Mouse (Mus musculus) megakaryocyte-erythroid progenitor cell, adult 5-6 weeks (primary cell): ENCODE data around the gene Lpar4. TPM values are rescaled to one million over a fixed set of nuclear protein-coding genes. Genes with fewer than 3 reads are reported as not detected.

Experiments
- ATAC-seq: replicated peaks from 2 replicates; pipeline ENCODE4 v1.8.0; 2016; ENCODE audit warnings: mild to moderate bottlenecking, inconsistent platforms; ENCODE audit not compliant: severe bottlenecking, poor library complexity, low FRiP score, low TSS enrichment
- total RNA-seq, 2 experiments: library from RNA; stranded (forward) in 1 of 2; stranded (reverse) in 1 of 2; fragments of 200-1000, 215-1000 nt in 1 of 2; fragments of >200 nt in 1 of 2; fragmentation: Nextera tagmentation in 1 of 2; gene quantifications; 2 replicates each; pipeline ENCODE4 v1.2.3; 2014 to 2017

The Lpar4 gene
- 0.57 TPM in 1 of 2 replicates, not detected in the other for total RNA-seq (2014; fragmentation: Nextera tagmentation)
- total RNA-seq (2017): 0.23 TPM in 1 of 2 replicates, not detected in the other

DNA sequence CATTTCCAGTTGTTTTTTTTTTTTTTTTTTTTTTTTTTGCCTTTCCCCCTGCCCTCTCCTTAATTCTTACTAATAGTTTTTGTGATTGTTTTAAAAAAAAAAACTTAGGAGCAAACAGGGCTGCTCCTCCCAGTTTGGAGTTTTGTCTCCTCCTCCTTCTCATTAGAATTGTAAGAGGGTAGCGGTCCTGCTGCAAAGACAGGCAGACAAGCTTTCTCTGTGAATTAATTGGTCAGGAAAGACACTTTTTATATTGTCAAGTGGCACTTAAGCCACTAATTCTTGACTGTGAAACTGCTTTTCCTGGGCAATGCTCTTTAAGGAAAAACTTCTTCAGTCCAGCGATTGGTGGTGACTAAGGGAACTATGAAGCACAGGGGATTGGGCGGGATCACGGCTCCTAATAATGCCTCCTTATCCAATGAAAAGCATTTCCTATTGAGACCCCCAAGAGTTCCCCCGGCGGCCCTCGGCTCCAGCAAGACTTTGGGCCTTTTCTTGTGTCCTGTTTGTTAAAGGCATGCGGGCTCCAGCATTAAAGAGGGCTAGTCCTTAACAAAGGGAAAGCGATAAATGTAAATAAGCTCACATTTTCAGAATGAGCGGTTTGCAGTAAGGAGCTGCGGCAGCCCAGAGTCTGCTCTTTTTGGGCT, at the start of gene Lpar4:
TSS of gene Lpar4 (plus strand) at position 451 of the 653 bp plus-strand sequence.
- peak; percentile 50; the same call in 1 of the 2 replicates for ATAC-seq

DNA sequence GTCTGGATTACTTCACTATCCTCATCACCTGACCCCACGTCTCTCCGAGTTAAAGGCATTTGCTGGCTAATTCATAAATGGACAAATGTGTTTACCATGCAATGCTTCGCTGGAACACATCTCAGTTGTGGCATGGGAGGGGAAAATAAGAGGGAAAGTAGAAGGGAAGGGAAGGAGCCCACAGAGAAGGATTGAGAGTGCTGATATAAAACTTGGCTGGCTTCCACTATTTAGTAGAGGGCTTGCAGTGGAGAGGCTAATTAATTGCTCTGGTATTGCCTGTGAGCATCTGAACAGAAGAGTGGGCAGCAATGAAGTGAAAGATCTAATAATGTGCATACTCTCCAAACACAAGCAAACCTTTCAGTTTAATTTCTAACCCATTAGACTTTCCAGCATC, 49.0 kb upstream of the Lpar4 start:
- ATAC-seq: no peak

GRCm38 (mm10) chrX:106871894-106872293, 48.5 kb upstream of the Lpar4 start:
- ATAC-seq: no peak

GRCm38 (mm10) chrX:106872315-106872714, 48.1 kb upstream of the Lpar4 start:
- no peak for ATAC-seq

DNA sequence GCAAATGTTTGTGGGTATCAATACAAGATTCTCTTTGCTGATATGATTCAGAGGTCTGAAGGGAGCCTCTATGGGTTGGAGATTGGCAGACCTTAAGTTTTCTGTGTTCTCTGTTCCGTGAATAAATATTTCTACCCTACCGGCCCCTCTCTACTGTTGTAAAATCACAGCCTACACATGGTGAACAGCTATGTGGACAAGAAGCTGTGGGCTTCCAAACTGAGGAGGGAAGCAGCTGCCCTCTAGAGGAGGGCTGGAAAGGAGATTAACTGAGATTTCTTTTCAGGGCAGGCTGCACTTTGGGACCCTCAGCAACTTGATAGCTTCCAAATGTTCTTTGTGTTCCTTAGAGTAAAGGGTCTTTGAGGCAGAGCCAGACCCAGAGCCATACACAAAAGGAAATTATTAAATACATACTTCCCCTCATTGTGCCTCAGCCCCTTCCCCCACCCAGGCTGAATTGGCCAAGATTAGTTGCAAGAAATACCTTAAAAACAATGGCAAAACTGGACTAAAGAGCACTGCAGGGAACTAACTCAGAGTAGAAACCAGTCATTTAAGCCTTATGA, 22.6 kb upstream of the Lpar4 start:
- ATAC-seq: no peak

DNA sequence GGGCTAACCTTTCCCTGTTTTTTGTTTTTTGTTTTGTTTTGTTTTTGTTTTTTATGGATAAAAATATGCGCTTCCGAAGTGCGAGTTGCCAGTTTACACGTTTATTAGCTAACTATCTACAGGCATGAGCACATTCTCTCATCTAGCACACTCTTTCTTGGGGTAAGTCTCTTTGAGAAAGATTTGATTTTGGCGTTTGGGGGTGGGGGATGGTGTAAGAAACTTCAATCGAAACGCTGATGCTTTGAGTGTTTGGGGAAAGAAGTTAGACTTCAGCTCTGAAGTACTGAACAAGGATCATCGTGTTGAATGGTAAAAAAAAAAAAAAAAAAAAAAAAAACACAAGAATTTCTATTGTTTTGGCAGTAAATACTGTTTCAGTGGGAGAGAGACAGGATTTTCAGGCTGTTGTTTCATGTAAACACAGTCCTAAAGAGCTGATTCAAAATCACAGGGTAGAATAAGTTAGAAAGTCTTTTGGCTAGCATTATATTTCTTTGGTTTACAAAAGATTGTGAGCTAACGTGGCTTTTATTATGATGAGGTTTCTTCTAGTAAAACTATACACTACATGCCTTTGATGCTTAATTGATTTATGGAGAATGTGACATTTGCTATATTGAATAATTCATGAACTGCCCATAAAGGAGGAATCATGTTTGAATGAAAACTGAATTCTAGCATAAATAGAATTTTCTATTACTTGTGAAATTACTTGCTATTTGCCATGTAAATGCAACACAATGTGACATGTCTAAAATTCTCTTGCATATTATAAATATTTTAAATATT, 599 bp downstream of the Lpar4 start:
- 0 out of 2 replicates have a peak, but pooled peaks have one; percentile 22 for ATAC-seq

DNA sequence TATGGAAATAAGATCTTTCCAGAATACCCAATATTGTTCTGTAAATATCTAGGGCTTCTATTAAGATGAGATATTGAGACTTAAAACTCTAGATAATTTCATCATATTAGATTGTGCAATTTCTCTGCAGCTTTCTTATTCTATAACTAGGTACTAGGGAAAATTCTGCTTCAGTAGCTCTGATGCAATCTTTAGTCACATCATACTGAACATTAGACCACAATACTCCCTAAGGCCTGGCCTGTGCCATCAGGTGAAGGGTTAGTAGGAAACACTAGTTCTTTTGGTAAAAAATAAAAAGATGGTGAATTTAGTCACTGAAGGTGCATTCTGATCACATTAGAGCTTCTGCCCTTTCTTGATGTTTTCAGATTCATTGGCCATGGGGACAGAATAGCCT, 4.1 kb downstream of the Lpar4 start:
- ATAC-seq: no peak

- no peak for ATAC-seq
Measured at GRCm38 (mm10) chrX:106939326-106939725, 18.9 kb downstream of the Lpar4 start.

DNA sequence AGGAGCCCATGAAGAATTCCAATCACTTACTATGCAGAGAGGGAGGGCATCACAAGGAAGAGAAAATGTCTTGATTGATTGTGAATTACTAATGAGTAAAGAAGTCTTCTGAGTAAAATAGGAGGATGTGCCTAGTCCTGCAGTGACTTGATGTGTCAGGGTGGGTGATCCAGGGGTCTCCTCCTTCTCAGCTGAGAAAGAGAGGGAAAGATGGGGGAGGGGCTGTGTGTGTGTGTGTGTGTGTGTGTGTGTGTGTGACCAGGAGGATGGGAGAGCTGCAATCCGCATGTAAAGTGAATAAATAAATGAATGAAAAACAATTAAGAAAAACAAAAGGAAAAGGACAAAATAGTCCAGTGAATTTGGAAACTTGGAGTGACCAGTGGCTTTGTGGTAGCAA, 30.1 kb downstream of the Lpar4 start:
- no peak for ATAC-seq

DNA sequence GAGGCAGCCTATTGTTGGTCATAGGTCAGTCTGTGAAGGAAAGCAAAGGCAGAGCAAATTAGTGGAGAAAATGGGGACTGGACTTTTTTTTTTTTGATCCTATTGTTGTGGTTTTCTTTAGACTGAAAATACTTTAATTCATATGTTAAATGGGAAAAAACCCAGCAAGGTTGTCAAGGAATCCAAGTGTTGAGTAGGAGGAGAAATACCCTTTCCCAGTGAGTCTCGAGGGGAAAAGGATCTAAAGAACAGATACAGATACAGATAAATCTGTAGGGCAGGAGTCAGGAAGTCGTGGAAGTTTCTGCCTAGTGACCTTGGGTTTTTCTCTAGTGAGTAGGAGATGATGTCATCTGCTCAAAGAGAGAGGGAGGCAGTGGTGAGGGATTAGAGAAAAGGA, 30.6 kb downstream of the Lpar4 start:
- ATAC-seq: no peak

DNA sequence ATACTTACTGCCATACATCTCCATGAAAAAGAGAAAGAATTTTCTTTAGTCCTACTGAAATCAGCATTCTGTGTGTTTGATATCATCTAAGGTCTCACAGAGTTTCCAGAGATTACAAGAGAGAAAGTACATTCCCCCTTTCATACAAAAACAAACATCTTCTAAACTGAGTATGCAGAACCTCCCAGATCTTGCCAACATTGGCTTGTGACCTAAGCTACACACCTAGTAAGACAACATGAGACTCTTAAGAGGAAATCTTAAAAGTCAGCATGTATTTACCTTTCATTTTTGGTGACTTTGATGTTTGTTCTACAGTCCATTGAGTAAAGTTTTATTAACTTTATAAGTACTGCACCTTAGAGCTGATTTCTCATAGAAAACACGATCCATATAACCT, 33.4 kb downstream of the Lpar4 start:
- no peak for ATAC-seq

GRCm38 (mm10) chrX:106962233-106962632, 41.8 kb downstream of the Lpar4 start:
- no peak for ATAC-seq

GRCm38 (mm10) chrX:106964326-106964725, 43.9 kb downstream of the Lpar4 start:
- ATAC-seq: no peak

Other genes starting within 250 kb of the Lpar4 start
- not detected in 2 replicates for gene Rtl3, start 80.0 kb upstream of the Lpar4 start, total RNA-seq (2014; fragmentation: Nextera tagmentation)
- not detected in 2 replicates for gene Rtl3, start 80.0 kb upstream of the Lpar4 start, total RNA-seq (2017)
- gene P2ry10, start 167.9 kb downstream of the Lpar4 start, total RNA-seq (2014; fragmentation: Nextera tagmentation): 0.09 and 0.12 TPM in 2 replicates
- gene P2ry10, start 167.9 kb downstream of the Lpar4 start, total RNA-seq (2017): 0.95 and 5.8 TPM in 2 replicates
- 1.2 TPM in 1 of 2 replicates, not detected in the other for gene P2ry10b, start 228.3 kb downstream of the Lpar4 start, total RNA-seq (2014; fragmentation: Nextera tagmentation)
- gene P2ry10b, start 228.3 kb downstream of the Lpar4 start, total RNA-seq (2017): not detected in 2 replicates